Mouse (Mus musculus) olfactory bulb, adult 2 months (tissue): Measurements from ENCODE around the gene Bricd5. TPM values are rescaled to one million over a fixed set of nuclear protein-coding genes. Genes with fewer than 3 reads are reported as not detected.
A peak's percentile ranks its signal among the peaks of the same experiment; 100 is the strongest.

Experiments
- H3K27ac ChIP-seq: fragments of 200-500 bp; 2 replicates; pipeline ENCODE4 v1.5.1; 2012; ENCODE audit warnings: low read depth, low read length; ENCODE audit not compliant: insufficient read depth
- H3K4me1 ChIP-seq: fragments of 200-500 bp; 2 replicates; pipeline ENCODE4 v1.6.1; 2012; ENCODE audit warnings: low read length; ENCODE audit not compliant: control insufficient read depth, insufficient read depth
- H3K4me3 ChIP-seq: fragments of 200-500 bp; 2 replicates; pipeline ENCODE4 v1.5.1; 2012; ENCODE audit warnings: mild to moderate bottlenecking, low read depth, low read length, moderate library complexity; ENCODE audit not compliant: insufficient read depth
- CTCF ChIP-seq: fragments of 200-500 bp; IDR thresholded peaks from 2 replicates; pipeline ENCODE4 v1.5.1; 2012; ENCODE audit warnings: low read depth, mild to moderate bottlenecking, low read length, moderate library complexity; ENCODE audit not compliant: insufficient read depth
- POLR2A ChIP-seq: fragments of 200-500 bp; IDR thresholded peaks from 2 replicates; pipeline ENCODE4 v1.6.1; 2012; ENCODE audit warnings: mild to moderate bottlenecking, low read depth, low read length, moderate library complexity; ENCODE audit not compliant: insufficient read depth
- WGBS: fragments of 180-500 bp; shearing (Covaris S2); methylation state at CpG from one replicate; pipeline ENCODE4 v1.1.7; 2018; 5-methylcytosine and 5-hydroxymethylcytosine counted together
- polyA plus RNA-seq: library from polyadenylated mRNA; stranded (reverse); fragments of >200 nt; gene quantifications from 2 replicates; pipeline ENCODE4 v1.2.4, GENCODE M21; 2012; ENCODE audit warnings: low replicate concordance; ENCODE audit not compliant: missing spikeins, insufficient read depth, insufficient read length

Gene Bricd5
- polyA plus RNA-seq, 1 experiment = not detected

GRCm38 (mm10) chr17:24474557-24474956 lies 873 bp downstream of the Bricd5 start:
- WGBS = 39% methylated on average over 5 of the region's 5 CpGs
- Histone ChIP-seq H3K4me1 (peaks cover 44% of the 10 kb centered on the region), H3K4me3 (no peak overlapping the region), H3K27ac (peak overlapping the region; percentile 75; the same call in 1 of the 2 replicates)
- TF ChIP-seq POLR2A = no peak
- TF ChIP-seq CTCF = no peak

GRCm38 (mm10) chr17:24475586-24475985 lies 1.9 kb downstream of the Bricd5 start:
- H3K27ac ChIP-seq = peak overlapping the region; percentile 27; the same call in 1 of the 2 replicates
- peaks cover 44% of the 10 kb centered on the region for H3K4me1 ChIP-seq
- no peak overlapping the region for H3K4me3 ChIP-seq
- 87% methylated on average over 6 of the region's 6 CpGs for WGBS
- TF ChIP-seq CTCF (no peak), POLR2A (no peak)

DNA sequence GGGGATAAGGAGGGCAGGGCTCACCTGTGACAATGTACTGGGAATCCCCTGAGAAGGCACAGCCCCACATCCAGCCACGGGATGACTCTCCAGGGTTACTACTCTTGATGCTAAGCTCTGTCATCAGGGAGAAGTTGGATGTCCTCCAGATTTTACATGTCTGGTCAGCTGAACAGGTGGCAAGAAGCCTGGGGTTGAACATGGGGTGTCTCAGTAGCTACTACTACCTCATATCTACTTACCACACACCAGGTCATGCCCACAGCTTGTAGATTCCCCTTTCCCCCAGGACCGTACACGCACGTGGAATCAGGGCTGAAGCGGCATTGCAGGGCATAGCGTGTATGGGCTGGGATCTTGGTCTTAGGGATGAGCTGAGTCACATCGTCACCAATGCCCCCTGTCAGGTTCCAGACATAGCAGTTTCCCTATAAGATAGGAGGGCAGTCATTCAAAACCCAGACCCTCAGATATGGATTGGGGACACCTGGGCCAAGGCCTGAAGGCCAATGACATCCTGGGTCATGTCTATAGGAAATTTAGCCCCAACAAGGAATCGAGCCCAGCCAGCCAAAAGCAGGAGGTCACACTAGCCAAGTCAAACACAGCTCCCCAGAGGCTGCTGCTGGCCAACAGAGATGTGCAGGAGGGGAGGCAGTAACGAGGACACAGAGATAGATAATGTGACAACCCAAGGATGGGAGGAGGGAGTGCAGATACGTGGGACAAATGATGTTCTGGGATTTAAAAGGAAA lies 2.5 kb downstream of the Bricd5 start:
- TF ChIP-seq POLR2A (no peak), CTCF (no peak)
- Histone ChIP-seq H3K4me3 (no peak overlapping the region), H3K27ac (no peak overlapping the region), H3K4me1 (peaks cover 39% of the 10 kb centered on the region)
- 85% methylated on average over 10 of the region's 10 CpGs for WGBS

DNA sequence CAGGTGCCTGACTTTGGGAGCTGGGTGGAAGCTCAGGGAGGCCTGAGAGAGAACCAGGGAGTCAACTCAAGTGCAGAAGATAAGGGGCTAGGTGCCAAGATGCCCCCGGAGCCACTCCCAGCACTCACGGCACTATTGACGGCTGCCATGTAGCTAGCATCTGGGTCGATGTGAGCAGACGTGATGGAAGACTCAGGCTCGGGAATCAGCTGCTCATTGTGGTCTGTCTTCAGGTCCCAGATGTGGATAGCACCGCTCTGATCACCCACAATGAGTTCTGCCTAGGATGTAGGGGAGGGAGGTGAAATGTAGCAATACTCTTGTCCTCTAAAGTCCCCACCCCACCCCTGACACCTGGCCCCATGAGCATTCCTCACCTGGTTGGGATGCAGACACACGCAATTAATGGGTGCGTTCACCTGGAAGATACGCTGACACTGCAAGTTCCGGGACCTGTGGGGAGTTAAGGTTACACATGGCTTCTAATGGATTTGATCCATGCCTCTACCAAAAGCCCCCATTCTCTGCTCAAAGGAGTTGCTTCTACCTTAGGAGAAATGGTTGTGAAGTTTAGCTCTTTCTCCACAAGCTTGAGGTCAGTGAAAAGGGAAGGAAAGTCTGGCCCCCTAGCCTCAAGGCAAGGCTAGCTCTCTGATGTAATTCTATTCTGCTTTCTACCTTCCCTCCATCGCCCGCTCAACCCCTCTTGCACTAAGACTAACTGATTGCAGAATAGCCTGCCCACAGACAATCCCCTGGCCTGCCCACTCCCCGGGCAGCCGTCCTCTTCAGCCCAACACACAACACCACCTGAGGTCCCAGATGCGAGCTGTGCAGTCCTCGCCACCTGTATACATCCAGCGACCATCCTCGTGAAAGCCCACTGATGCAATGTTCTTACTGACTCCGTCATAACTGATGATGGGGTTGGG lies 3.6 kb downstream of the Bricd5 start:
- Histone ChIP-seq H3K4me3 (no peak overlapping the region), H3K4me1 (peaks cover 32% of the 10 kb centered on the region), H3K27ac (no peak overlapping the region)
- WGBS = 88% methylated on average over 20 of the region's 20 CpGs
- TF ChIP-seq POLR2A (no peak), CTCF (no peak)

- peak overlapping the region; percentile 79 for H3K4me3 ChIP-seq
- TF ChIP-seq CTCF = no peak
- TF ChIP-seq POLR2A = no peak
- H3K27ac ChIP-seq = peak overlapping the region; percentile 5; the same call in 1 of the 2 replicates
- 37% methylated on average over 11 of the region's 11 CpGs for WGBS
- peaks cover 24% of the 10 kb centered on the region for H3K4me1 ChIP-seq
Observed at GRCm38 (mm10) chr17:24477985-24478600, 4.4 kb downstream of the Bricd5 start.

- H3K27ac ChIP-seq = peak within 1 kb of the TSS; percentile 90
- TF ChIP-seq CTCF (peak; percentile 96), POLR2A (0 out of 2 replicates have a peak, but pooled peaks have one; percentile 48)
- H3K4me3 ChIP-seq = peak within 1 kb of the TSS; percentile 79
- peaks cover 20% of the 10 kb centered on the region for H3K4me1 ChIP-seq
- under 1% methylated on average over 48 of the region's 48 CpGs for whole genome bisulfite sequencing
Observed at GRCm38 (mm10) chr17:24478663-24479380, 5.1 kb downstream of the Bricd5 start, which contains the start of gene Mlst8. Gene Mlst8, minus strand, starts transcription at chr17:24479078.

GRCm38 (mm10) chr17:24479431-24479830 lies 5.7 kb downstream of the Bricd5 start:
- H3K4me3 ChIP-seq = no peak overlapping the region
- no peak overlapping the region for H3K27ac ChIP-seq
- TF ChIP-seq POLR2A = no peak
- no peak for TF ChIP-seq CTCF
- 13% methylated on average over 1 of the region's 1 CpGs for WGBS
- peaks cover 14% of the 10 kb centered on the region for H3K4me1 ChIP-seq

- TF ChIP-seq POLR2A (no peak), CTCF (no peak)
- peaks cover 11% of the 10 kb centered on the region for H3K4me1 ChIP-seq
- H3K27ac ChIP-seq = no peak overlapping the region
- WGBS = 45% methylated on average over 3 of the region's 3 CpGs
- no peak overlapping the region for H3K4me3 ChIP-seq
Observed at GRCm38 (mm10) chr17:24480201-24480826, 6.6 kb downstream of the Bricd5 start.
